8 mouse cellular contexts compared by ENCODE assay signal in the genomic region with DNA sequence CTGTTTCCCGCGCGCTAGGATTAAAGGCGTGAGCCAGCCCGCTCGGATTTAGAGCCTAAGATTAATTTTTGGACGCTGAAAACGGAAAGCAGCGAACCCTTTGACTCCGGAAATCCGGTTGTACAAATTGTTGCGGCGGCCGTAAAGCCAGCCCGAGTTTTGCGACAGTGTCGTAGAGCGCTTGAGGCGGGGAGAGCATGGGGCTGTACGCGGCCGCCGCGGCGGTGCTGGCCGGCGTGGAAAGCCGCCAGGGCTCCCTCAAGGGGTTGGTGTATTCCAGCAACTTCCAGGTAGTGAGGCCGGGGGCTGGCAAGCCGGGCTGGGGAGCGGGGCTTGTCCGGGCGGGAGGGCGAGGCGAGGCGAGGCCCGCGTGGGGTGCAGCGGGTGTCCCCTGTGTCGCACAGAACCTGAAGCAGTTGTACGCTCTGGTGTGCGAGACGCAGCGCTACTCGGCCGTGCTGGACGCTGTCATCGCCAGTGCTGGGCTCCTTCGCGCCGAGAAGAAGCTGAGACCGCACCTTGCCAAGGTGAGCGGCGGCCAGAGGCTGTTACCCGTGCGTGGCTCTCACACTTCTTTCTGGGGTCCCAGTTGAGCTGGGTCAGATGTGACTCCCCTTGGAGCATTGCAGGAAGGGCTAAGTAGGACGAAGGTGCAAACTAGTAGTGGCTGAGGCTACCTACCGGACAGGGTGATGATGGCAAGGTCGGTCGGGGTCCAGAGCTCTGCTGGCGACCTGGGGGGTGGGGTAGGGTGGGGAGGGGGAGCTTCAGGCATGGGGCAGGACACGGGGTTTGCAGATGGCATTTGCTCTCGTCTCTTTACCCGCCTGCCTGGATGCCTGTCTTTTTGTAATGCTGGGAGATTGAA. TPM values are rescaled to one million over a fixed set of nuclear protein-coding genes. Genes with fewer than 3 reads are reported as not detected.
DNase-seq lines count a peak whose midpoint lies in the region; ATAC-seq lines count a peak whose summit lies in the region.

TSS of gene Nsun5 (plus strand) at position 167 of the 868 bp plus-strand sequence.

- peak; percentile 96 for DNase-seq in adipocyte (ENCODE audit: low spot score)
- peak; percentile 98 for DNase-seq in embryo, embryonic 10 days (ENCODE audit: low spot score)
- peak; percentile 95 for DNase-seq in gastrocnemius, postnatal 14 days
- peak; percentile 93 to 97 for DNase-seq in left cerebral cortex, postnatal 10 days (ENCODE audit: extremely low spot score in 1 of 2, low spot score in 2 of 2)
- DNase-seq in right cerebral cortex, postnatal 25 days, result peak; percentile 93
- peak; percentile 88 to 97 for DNase-seq in urinary bladder, postnatal 4 days (ENCODE audit: low spot score in 2 of 2)

- peak; percentile 90 for ATAC-seq in inflammation-experienced regulatory T-cells, adult 6 months
- peak; percentile 55 for ATAC-seq in megakaryocyte-erythroid progenitor cell, adult 5-6 weeks (replicated peaks; ENCODE audit: low FRiP score, low TSS enrichment, poor library complexity, severe bottlenecking)

- intact Hi-C loops in gastrocnemius, postnatal 14 days (cut with DNase I; ENCODE audit: low total_unique reads), result no loop called here
- intact Hi-C loops in left cerebral cortex, postnatal 10 days (cut with DNase I), result no loop called here

RNA-seq across cellular contexts. Expression of gene Nsun5, which starts in this region (rescaled TPM):
- total RNA-seq in gastrocnemius, postnatal 14 days (2021), result 1 to 10 TPM; 5.2 to 8.1 TPM
- polyA plus RNA-seq in inflammation-experienced regulatory T-cells, adult 6 months (2017; shearing (Covaris generic)), result 10 to 100 TPM; 21.8 to 28.0 (median 23.3) TPM
- 10 to 100 TPM; 20.4 to 25.7 TPM for total RNA-seq in left cerebral cortex, postnatal 10 days (2021)
- total RNA-seq in megakaryocyte-erythroid progenitor cell, adult 5-6 weeks (2014; fragmentation: Nextera tagmentation), result 36.6 and 54.3 TPM in 2 replicates
- total RNA-seq in megakaryocyte-erythroid progenitor cell, adult 5-6 weeks (2017), result 29.7 and 32.5 TPM in 2 replicates

Comparison
In these comparisons a context has a peak if more than half of its experiments do, and no peak if none do; other contexts are left out.
1. Peak in every context shown above with its lines: DNase-seq and ATAC-seq.